Mouse (Mus musculus) cerebellum, postnatal 4 days (tissue): ENCODE data around the gene Sncg.
"Not testable (repeated sequence)": the region's sequence is repeated elsewhere in the genome, so short reads cannot be mapped to it uniquely, and the experiment has no call there.

ENCODE experiments used
- DNase-seq, 2 experiments: peaks; one replicate each; pipeline ENCODE4 v3.0.0; 2022; ENCODE audit warnings: low spot score in 2 of 2, mixed read lengths in 1 of 2

The Sncg gene

DNA sequence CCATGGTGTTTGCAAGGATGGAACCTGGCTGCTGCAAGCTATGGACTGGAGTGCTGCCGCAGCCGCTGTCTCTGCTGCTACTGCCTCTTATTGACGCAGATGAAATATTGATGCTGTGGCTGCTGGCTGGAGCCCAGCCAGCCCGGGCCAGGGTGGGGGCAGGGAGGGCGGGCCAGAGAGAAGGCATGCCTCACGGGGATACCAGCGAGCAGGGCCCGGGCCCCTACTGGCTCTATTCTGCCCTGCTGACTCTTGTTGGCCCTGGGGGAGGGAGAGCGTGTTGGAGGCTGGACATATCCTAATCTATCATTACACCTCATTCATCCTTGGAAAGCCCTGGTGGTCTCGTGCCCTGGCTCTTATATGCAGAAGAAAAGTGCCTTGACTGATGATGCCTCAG lies at the start of gene Sncg:
Gene Sncg (minus strand): TSS at position 213 of the 400 bp plus-strand sequence.
- DNase-seq: no peak

GRCm38 (mm10) chr14:34421078-34421477 lies 46.5 kb upstream of the Sncg start:
- DNase-seq: no peak

DNA sequence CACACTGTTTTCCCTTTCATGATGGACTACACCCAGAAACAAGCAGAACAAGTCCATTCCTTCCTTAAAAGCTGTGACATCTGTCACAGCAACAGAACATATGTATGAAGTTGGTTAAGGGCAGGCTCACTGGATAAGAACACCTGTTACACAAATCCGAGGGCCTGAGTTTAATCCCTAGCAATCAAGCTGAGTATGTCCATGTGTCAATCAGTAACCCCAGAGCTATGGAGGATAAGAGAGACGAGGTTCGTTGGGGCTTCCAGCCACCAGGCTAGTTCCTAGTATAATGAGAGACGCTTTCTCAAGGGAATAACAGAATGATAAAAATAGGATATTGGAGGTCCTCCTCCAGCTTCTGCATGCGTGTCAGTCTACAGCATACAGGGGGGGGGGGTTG lies 42.9 kb upstream of the Sncg start:
- no peak for DNase-seq

GRCm38 (mm10) chr14:34416946-34417345 lies 42.4 kb upstream of the Sncg start:
- DNase-seq: not testable (repeated sequence)

GRCm38 (mm10) chr14:34412164-34412896 lies 37.7 kb upstream of the Sncg start:
- DNase-seq: no peak

- no peak for DNase-seq
These were observed 36.1 kb upstream of the Sncg start for GRCm38 (mm10) chr14:34410716-34411115.

DNA sequence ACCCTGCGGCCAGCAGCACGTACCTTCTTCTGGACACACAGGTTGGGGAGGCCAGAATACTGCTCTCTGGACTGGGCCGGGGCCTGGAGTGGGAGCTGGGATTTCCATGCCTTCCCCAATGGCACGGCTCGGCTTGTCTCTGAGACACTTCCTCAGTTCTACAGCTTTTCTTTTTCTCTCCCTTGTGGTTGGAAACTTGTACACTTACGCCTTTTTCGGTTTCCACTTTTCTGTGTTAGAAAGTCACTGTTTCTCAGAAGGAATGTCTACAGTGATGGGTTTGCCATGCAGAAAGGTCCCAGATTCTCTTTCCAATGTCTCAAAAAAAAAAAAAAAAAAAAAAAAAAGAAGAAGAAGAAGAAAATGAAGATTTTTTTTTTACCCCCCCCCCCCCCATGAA lies 28.8 kb upstream of the Sncg start:
- DNase-seq: no peak

DNA sequence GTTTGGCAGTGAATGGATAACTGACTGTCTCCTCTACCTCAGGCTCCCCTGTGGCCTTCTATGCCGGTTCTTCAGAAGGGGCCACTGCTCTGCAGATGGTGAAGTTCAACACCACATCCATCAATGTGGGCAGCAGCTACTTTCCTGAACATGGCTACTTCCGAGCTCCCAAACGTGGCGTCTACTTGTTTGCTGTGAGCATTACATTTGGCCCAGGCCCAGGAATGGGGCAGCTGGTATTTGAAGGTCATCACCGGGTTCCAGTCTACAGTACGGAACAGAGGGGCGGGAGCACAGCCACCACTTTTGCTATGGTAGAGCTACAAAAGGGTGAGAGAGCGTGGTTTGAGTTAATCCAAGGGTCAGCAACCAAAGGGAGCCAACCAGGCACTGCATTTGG lies 28.3 kb upstream of the Sncg start:
- no peak for DNase-seq

DNA sequence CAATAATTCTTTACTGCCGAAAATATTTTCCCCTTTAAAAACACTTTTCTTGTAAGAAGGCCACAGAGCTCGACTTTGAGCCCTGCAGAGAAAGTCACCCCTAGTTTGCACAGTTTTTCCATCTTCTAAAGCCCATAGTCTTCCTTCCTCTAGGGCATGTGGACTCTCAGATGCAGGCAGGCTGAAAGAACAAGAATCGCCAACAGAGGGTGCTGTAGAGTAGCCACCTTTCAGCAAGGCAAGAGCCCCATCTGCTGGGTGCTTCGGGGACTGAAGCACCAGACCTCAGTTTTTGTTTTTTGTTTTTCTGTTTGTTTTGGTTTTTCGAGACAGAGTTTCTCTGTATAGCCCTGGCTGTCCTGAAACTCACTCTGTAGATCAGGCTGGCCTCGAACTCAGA lies 26.5 kb upstream of the Sncg start:
- DNase-seq: peak; percentile 51 to 75

DNA sequence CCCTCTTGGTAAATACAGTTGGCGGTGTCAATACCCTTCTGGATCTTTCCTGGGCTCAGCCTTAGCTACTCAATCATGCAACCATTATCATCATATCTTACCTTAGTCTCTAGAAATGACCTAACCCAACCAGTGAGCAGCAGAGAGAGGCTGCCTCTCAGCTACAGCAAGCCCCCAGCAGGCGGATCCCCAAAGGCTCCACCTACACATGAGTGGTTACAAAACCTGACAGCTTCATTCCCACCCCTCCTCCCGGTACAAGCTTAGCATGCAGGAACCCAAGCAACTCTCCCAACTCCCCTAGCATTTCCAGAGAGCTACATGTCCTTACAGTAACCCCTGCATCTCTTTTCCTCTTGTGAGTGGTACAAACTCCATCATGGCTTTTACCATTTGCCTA lies 25.4 kb upstream of the Sncg start:
- DNase-seq: no peak

DNA sequence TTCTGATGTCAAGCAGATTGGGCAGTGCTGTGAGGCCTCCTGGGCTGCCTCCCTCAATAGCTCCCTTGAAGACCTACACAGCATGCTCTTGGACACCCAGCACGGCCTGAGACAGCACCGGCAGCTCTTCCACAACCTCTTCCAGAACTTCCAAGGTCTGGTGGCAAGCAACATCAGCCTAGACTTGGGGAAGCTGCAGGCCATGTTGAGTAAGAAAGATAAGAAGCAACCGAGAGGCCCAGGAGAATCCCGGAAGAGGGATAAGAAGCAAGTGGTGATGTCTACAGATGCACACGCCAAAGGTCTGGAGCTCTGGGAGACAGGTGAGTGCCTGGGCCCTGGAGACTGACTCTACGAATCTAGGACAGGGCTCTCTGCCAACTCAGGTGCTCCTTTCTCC lies 24.7 kb upstream of the Sncg start:
- DNase-seq: no peak

DNA sequence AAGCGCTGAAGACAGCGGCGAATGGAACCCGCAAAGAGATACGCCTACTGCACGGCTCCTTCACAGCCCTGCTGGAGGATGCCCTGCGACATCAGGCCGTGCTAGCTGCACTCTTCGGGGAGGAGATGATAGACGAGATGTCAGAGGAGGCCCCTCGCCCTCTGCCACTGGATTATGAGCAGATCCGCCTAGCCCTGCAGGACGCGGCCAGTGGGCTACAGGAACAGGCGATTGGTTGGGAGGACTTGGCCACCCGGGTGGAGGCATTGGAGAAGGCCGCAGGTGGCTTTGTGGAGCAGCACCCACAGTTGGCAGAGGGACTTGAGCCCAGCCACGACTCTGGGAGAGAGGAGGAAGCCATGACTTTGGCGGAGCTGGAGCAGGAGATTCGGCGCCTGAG lies 24.3 kb upstream of the Sncg start:
- DNase-seq: no peak

DNA sequence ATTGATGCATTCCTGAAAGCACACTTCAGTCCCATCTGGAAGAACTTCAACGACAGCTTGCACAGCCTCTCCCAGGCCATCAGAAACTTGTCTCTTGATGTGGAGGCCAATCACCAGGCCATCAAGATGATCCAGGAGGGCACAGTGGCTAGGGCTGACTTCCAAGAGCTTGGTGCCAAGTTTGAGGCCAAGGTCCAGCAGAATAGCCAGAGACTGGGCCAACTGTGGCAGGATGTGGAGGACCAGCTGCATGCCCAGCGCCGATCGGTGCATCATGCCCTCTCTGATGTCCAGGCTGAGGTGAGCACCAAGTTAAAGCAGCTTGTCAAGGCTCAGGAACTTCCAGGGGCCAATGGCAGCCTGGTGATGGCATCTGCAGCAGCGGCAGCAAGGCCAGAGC lies 23.3 kb upstream of the Sncg start:
- no peak for DNase-seq

- DNase-seq: no peak
These were observed 18.7 kb upstream of the Sncg start for GRCm38 (mm10) chr14:34393295-34393694.

- DNase-seq: no peak
These were observed 8.5 kb upstream of the Sncg start for GRCm38 (mm10) chr14:34382921-34383704.

DNA sequence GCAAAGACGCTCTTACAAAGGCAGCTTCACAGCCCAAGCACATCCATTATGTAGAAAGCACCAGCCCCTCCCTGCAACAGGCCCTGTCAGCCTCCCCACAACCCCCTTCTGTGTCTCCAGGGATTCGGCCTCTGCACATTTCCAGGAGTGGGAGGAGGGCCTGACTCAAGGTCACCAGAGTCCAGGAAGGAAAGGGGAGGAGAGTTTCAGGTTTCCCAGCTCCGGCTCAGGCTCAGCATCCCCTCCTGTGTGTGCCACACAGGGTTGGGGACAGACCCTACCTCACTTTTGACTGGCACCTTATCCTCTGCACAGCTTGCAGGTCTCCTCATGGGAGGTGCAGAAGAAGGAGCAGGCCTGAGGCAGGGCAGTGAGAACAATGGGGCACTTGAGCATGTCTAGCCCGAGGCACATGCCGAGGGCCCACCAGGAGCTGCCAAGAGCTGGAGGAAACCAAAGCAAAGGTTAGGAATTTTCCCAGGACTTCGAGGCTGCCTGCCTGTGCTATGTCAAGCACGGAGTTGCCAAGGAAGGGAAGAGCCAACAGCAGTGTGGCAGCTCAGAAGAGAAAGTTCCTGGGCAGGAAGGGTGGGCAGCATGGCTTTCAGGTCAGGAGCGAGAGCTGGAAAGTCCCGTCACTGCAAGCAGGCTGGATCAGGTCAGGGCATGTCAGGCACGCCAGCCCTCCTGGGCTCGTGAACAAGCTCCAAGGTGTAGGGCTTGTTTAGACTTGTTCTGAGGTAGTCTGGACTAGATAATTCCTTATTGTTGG lies 4.2 kb upstream of the Sncg start:
- no peak for DNase-seq

DNA sequence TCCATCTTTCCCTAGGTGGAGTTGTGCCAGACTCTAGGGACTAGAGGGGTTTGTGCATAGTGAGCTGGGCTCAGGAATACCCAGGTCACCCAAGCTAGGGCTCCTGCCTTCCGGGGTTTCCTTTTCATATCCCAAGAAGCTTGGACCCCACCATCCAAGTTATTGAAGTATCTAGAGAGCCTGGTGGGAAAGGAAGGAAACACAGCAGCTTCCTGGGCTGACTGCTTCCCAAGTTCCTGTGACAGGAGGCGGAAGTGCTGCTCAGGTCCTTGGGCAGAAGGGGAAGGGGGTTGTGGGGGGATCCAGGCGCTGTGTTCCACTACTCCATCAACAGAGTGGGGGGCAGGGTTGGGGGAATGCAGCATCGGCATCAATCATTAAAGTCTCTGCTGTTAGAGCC lies 2.5 kb upstream of the Sncg start:
- DNase-seq: no peak

- no peak for DNase-seq
These were observed 1.4 kb upstream of the Sncg start for GRCm38 (mm10) chr14:34375941-34376340.

- no peak for DNase-seq
These were observed 871 bp upstream of the Sncg start, which contains the start of gene Mmrn2 for GRCm38 (mm10) chr14:34375415-34375904. Mmrn2 (plus strand) TSS chr14:34375465.

- DNase-seq: no peak
These were observed 1.0 kb downstream of the Sncg start for GRCm38 (mm10) chr14:34373581-34373980.

GRCm38 (mm10) chr14:34372646-34373045 lies 1.9 kb downstream of the Sncg start:
- DNase-seq: peak; percentile 51 to 70

DNA sequence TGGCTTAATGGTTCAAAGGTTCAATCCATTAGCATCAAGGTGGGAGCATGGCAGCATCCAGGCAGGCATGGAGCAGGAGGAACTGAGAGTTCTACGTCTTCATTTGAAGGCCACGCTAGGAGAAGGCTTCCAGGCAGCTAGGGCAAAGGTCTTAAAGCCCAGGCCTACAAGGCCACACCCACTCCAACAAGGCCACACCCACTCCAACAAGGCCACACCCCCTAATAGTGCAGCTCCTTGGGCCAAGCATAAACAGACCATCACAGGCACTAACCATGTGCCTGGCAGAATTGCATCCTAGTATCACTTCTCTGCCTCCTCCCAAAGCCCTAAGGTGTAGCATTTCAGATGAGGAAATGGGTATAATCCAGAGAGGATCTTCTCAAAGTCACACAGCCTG lies 2.8 kb downstream of the Sncg start:
- no peak for DNase-seq
